Mouse (Mus musculus): Measurements from ENCODE around the gene Slc7a15.

Gene Slc7a15

GRCm38 (mm10) chr12:8485247-8485646 lies 113.6 kb downstream of the Slc7a15 start:
- DNase-seq (ENCODE audit: low read depth, low spot score), result no peak

- DNase-seq (ENCODE audit: low read depth, low spot score), result no peak
These were observed 116.7 kb downstream of the Slc7a15 start for GRCm38 (mm10) chr12:8482169-8482568.
